Mouse (Mus musculus) E14TG2a.4 (cell line): ENCODE data around the gene Rex1bd.

Experiments
- CTCF ChIP-seq: conservative IDR thresholded peaks from 2 replicates; pipeline ENCODE4 v1.5.1; 2014; ENCODE audit warnings: low read length
- NANOG ChIP-seq: IDR thresholded peaks from 2 replicates; pipeline ENCODE4 v1.6.1; 2014; ENCODE audit warnings: borderline replicate concordance, low read length, mixed read lengths
- POU5F1 ChIP-seq: IDR thresholded peaks from 2 replicates; pipeline ENCODE4 v1.6.1; 2014; ENCODE audit warnings: low read length, borderline replicate concordance

- TF ChIP-seq CTCF, result no peak
- no peak for TF ChIP-seq POU5F1
- no peak for TF ChIP-seq NANOG
Measured at GRCm38 (mm10) chr8:70500386-70501301, 5.9 kb downstream of the Rex1bd start.
